Mouse (Mus musculus) heart, adult 2 months (tissue): Measurements from ENCODE around the gene Ercc1.

Experiments
- EP300 ChIP-seq: fragments of 200-500 bp; IDR thresholded peaks from 2 replicates; pipeline ENCODE4 v1.6.1; 2011; ENCODE audit warnings: low read depth, low read length, control low read depth; ENCODE audit not compliant: insufficient read depth
- POLR2A ChIP-seq: fragments of 200-500 bp; IDR thresholded peaks from 2 replicates; pipeline ENCODE4 v1.6.1; 2011; ENCODE audit warnings: mild to moderate bottlenecking, low read depth, low read length, control low read depth; ENCODE audit not compliant: insufficient read depth

GRCm38 (mm10) chr7:19362276-19362675 is 17.7 kb downstream of the Ercc1 start:
- TF ChIP-seq EP300 = peak; percentile 74
- peak; percentile 37; the same call in 1 of the 2 replicates for TF ChIP-seq POLR2A
